Mouse (Mus musculus) activated CD4-positive, CD25-positive, alpha-beta regulatory T cell (primary cell): ENCODE results near the gene Olfr1253. TPM values are rescaled to one million over a fixed set of nuclear protein-coding genes. Genes with fewer than 3 reads are reported as not detected.

Source experiments
- polyA plus RNA-seq, 2 experiments: library from polyadenylated mRNA; unstranded; fragments of 100-300 nt; shearing (Covaris generic); gene quantifications; one replicate each; pipeline ENCODE4 v1.2.1; 2017

Gene Olfr1253
- polyA plus RNA-seq: under 1 TPM in 1 of 2 experiments, not detected in 1; 0.31 TPM

DNA sequence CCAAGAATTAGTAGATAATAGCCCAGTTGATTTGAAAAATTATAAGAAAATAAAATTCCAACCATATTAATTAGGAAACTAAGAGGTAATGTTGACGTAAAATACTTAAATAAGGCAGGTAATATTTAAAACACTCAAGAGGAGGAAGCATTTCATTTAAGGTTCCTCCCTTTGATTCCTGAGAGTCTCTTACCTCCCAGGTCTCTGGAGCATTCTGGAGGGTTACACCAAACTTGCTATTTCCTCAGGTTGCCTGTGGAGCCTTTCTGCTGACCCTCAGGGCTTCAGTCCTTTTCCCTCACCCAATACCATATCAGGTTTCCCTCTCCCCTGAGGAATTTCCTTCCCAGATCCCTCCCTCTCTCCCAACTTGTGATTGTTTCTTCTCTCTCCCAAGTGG lies at the start of gene Olfr1253:
TSS of gene Olfr1253 (minus strand) at position 101 of the 400 bp plus-strand sequence.

GRCm38 (mm10) chr2:89793519-89793918 lies 36.6 kb upstream of the Olfr1253 start, which contains the start of gene Olfr1254:
TSS of gene Olfr1254 (minus strand) at chr2:89793619.

DNA sequence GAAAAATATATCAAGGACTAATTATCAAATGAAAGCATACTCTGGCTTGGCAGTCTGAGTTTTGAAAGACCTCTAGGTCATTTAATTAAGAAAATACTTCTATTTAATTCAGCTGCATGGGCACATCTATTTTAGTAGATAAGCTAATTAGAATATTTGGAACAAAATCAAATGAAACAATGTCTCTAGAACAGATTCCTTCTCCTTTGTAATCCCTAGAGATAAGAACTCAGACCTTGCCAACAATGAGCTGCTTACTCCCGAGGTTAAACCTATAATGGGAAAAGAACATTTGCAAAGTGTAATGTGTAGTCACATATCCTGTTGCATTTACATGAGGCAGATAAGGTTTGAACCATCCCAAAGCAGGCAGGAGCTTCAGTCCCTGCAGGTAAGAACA lies 32.0 kb downstream of the Olfr1253 start, which contains the start of gene Olfr1252:
TSS of gene Olfr1252 (minus strand) at position 101 of the 400 bp plus-strand sequence.

Other genes starting within 250 kb of the Olfr1253 start
- gene Olfr1243, start 225.6 kb downstream of the Olfr1253 start, polyA plus RNA-seq: not detected
- gene Olfr1245, start 178.6 kb downstream of the Olfr1253 start, polyA plus RNA-seq: under 1 TPM in 1 of 2 experiments, not detected in 1; 0.10 TPM
- gene Olfr1246, start 163.9 kb downstream of the Olfr1253 start, polyA plus RNA-seq: not detected
- gene Olfr1247, start 143.0 kb downstream of the Olfr1253 start, polyA plus RNA-seq: under 1 TPM in 1 of 2 experiments, not detected in 1; 0.11 TPM
- gene Olfr1248, start 138.8 kb downstream of the Olfr1253 start, polyA plus RNA-seq: not detected
- not detected for gene Olfr1249, start 122.1 kb downstream of the Olfr1253 start, polyA plus RNA-seq
- gene Olfr1250, start 95.6 kb downstream of the Olfr1253 start, polyA plus RNA-seq: under 1 TPM; 0.04 to 0.15 TPM
- gene Olfr1251, start 85.2 kb downstream of the Olfr1253 start, polyA plus RNA-seq: not detected
- gene Olfr1252, start 32.1 kb downstream of the Olfr1253 start, polyA plus RNA-seq: under 1 TPM in 1 of 2 experiments, not detected in 1; 0.05 TPM
- not detected for gene Olfr1254, start 36.5 kb upstream of the Olfr1253 start, polyA plus RNA-seq
- not detected for gene Olfr1255, start 55.0 kb upstream of the Olfr1253 start, polyA plus RNA-seq
- gene Olfr1256, start 84.5 kb upstream of the Olfr1253 start, polyA plus RNA-seq: not detected
- gene Olfr48, start 91.1 kb upstream of the Olfr1253 start, polyA plus RNA-seq: not detected
- not detected for gene Olfr1257, start 121.3 kb upstream of the Olfr1253 start, polyA plus RNA-seq
- gene Olfr1258, start 170.2 kb upstream of the Olfr1253 start, polyA plus RNA-seq: not detected
- not detected for gene Olfr1259, start 191.6 kb upstream of the Olfr1253 start, polyA plus RNA-seq
- under 1 TPM in 1 of 2 experiments, not detected in 1; 0.04 TPM for gene Olfr1260, start 217.2 kb upstream of the Olfr1253 start, polyA plus RNA-seq
- gene Olfr1261, start 234.1 kb upstream of the Olfr1253 start, polyA plus RNA-seq: not detected
- gene Olfr1262, start 243.1 kb upstream of the Olfr1253 start, polyA plus RNA-seq: not detected